Comparison of ENCODE assay signal across 8 mouse cellular contexts in genomic region chr2:9882926-9883802, GRCm38 (mm10). TPM values are rescaled to one million over a fixed set of nuclear protein-coding genes. Genes with fewer than 3 reads are reported as not detected.
DNase-seq lines count a peak whose midpoint lies in the region; ATAC-seq lines count a peak whose summit lies in the region.

No protein-coding gene starts in this region.

- H3K9me3 ChIP-seq in embryonic facial prominence, embryonic 15.5 days (replicated peaks), result no peaks in the 10 kb centered on the region
- H3K9me3 ChIP-seq in midbrain, embryonic 16.5 days (replicated peaks; ENCODE audit: control insufficient read depth, low read length, poor library complexity, severe bottlenecking), result no peaks in the 10 kb centered on the region

- peaks cover 55% of the 10 kb centered on the region for H3K4me1 ChIP-seq in embryonic facial prominence, embryonic 15.5 days
- peaks cover 9% of the 10 kb centered on the region; the same call in 1 of the 2 replicates for H3K4me1 ChIP-seq in midbrain, embryonic 16.5 days (ENCODE audit: control insufficient read depth, insufficient read depth, low read length)

- H3K4me3 ChIP-seq in embryonic facial prominence, embryonic 15.5 days (replicated peaks), result peak overlapping the region; percentile 39
- peak overlapping the region; percentile 47 for H3K4me3 ChIP-seq in midbrain, embryonic 16.5 days (ENCODE audit: low read depth, low read length)

- no peak overlapping the region for H3K9ac ChIP-seq in embryonic facial prominence, embryonic 15.5 days
- H3K9ac ChIP-seq in midbrain, embryonic 16.5 days (ENCODE audit: low read depth, low read length), result peak overlapping the region; percentile 61

- H3K36me3 ChIP-seq in embryonic facial prominence, embryonic 15.5 days, result no peaks in the 10 kb centered on the region
- H3K36me3 ChIP-seq in midbrain, embryonic 16.5 days (ENCODE audit: control insufficient read depth, insufficient read depth, low read length), result no peaks in the 10 kb centered on the region

- H3K4me2 ChIP-seq in embryonic facial prominence, embryonic 15.5 days (replicated peaks), result peak overlapping the region; percentile 92
- peak overlapping the region; percentile 68 for H3K4me2 ChIP-seq in midbrain, embryonic 16.5 days (ENCODE audit: low read length)

- WGBS in embryonic facial prominence, embryonic 15.5 days, result 2% methylated on average over 43 of the region's 43 CpGs
- WGBS in midbrain, embryonic 16.5 days, result 1% methylated on average over 43 of the region's 43 CpGs

- DNase-seq in ovary, postnatal 36 days (ENCODE audit: low spot score), result peak; percentile 29
- no peak for DNase-seq in ovary, adult 18-20 months (ENCODE audit: low spot score)
- peak; percentile 68 for DNase-seq in induced T-regulatory cell, adult 2 months (ENCODE audit: low read depth)
- DNase-seq in urinary bladder, postnatal 14 days (ENCODE audit: low spot score), result no peak
- DNase-seq in gastrocnemius, adult 8-10 months (ENCODE audit: low spot score in 2 of 2), result no peak
- DNase-seq in spleen, postnatal 14 days (ENCODE audit: low spot score in 2 of 2), result no peak

- ATAC-seq in embryonic facial prominence, embryonic 15.5 days (ENCODE audit: insufficient number of reproducible peaks, low FRiP score, low TSS enrichment, low read depth), result no peak
- no peak for ATAC-seq in midbrain, embryonic 16.5 days

- H3K27me3 ChIP-seq in embryonic facial prominence, embryonic 15.5 days, result peaks cover 81% of the 10 kb centered on the region
- peaks cover 22% of the 10 kb centered on the region for H3K27me3 ChIP-seq in midbrain, embryonic 16.5 days (ENCODE audit: control insufficient read depth, insufficient read depth, low read depth, low read length)

- H3K27ac ChIP-seq in embryonic facial prominence, embryonic 15.5 days (replicated peaks), result no peak overlapping the region
- H3K27ac ChIP-seq in midbrain, embryonic 16.5 days (ENCODE audit: low read length), result peak overlapping the region; percentile 85

RNA-seq across cellular contexts. Expression of gene 4930412O13Rik, which starts 2.1 kb away (rescaled TPM):
- 0.67 TPM in 1 of 2 replicates, not detected in the other for polyA plus RNA-seq in embryonic facial prominence, embryonic 15.5 days (2015; fragmentation: Nextera tagmentation; extraction: Ambion mirVana)
- polyA plus RNA-seq in midbrain, embryonic 16.5 days (2015; fragmentation: Nextera tagmentation; extraction: Ambion mirVana), result 1.1 and 1.6 TPM in 2 replicates
- not detected for total RNA-seq in gastrocnemius, adult 8-10 months (2022)

RNA-seq across cellular contexts. Expression of gene 9230102O04Rik, which starts 6.2 kb away (rescaled TPM):
- 0.56 and 0.65 TPM in 2 replicates for polyA plus RNA-seq in embryonic facial prominence, embryonic 15.5 days (2015; fragmentation: Nextera tagmentation; extraction: Ambion mirVana)
- polyA plus RNA-seq in midbrain, embryonic 16.5 days (2015; fragmentation: Nextera tagmentation; extraction: Ambion mirVana), result 2.3 and 4.0 TPM in 2 replicates
- total RNA-seq in gastrocnemius, adult 8-10 months (2022), result not detected

RNA-seq across cellular contexts. Expression of gene Gata3, which starts 6.7 kb away (rescaled TPM):
- polyA plus RNA-seq in embryonic facial prominence, embryonic 15.5 days (2015; fragmentation: Nextera tagmentation; extraction: Ambion mirVana), result 50.7 and 54.0 TPM in 2 replicates
- polyA plus RNA-seq in midbrain, embryonic 16.5 days (2015; fragmentation: Nextera tagmentation; extraction: Ambion mirVana), result 84.5 and 92.5 TPM in 2 replicates
- total RNA-seq in gastrocnemius, adult 8-10 months (2022), result 1 to 10 TPM in 1 of 4 experiments, under 1 TPM in 2, not detected in 1; 0.24 to 1.1 (median 0.40) TPM

Comparison
In these comparisons a context has a peak if more than half of its experiments do, and no peak if none do; other contexts are left out.
1. DNase-seq: peak in ovary, postnatal 36 days (single experiment) and induced T-regulatory cell, adult 2 months (single experiment); none in ovary, adult 18-20 months (single experiment), urinary bladder, postnatal 14 days (single experiment), gastrocnemius, adult 8-10 months (0 of 2) and spleen, postnatal 14 days (0 of 2).